Mouse (Mus musculus) granulocyte monocyte progenitor cell, adult 5-6 weeks (primary cell): Measurements from ENCODE around the gene Gria3. TPM values are rescaled to one million over a fixed set of nuclear protein-coding genes. Genes with fewer than 3 reads are reported as not detected.

Experiments used
- ATAC-seq: replicated peaks from 2 replicates; pipeline ENCODE4 v1.8.0; 2016; ENCODE audit warnings: mild to moderate bottlenecking, moderate TSS enrichment, inconsistent platforms; ENCODE audit not compliant: poor library complexity, severe bottlenecking
- total RNA-seq, 2 experiments: library from RNA; stranded (forward) in 1 of 2; stranded (reverse) in 1 of 2; fragments of 200-712, 200-1000 nt in 1 of 2; fragments of >200 nt in 1 of 2; fragmentation: Nextera tagmentation in 1 of 2; gene quantifications; 2 replicates each; pipeline ENCODE4 v1.2.3; 2014 to 2017

The Gria3 gene
- total RNA-seq, 2 experiments from 2014 or later = 60.8 to 139 TPM

DNA sequence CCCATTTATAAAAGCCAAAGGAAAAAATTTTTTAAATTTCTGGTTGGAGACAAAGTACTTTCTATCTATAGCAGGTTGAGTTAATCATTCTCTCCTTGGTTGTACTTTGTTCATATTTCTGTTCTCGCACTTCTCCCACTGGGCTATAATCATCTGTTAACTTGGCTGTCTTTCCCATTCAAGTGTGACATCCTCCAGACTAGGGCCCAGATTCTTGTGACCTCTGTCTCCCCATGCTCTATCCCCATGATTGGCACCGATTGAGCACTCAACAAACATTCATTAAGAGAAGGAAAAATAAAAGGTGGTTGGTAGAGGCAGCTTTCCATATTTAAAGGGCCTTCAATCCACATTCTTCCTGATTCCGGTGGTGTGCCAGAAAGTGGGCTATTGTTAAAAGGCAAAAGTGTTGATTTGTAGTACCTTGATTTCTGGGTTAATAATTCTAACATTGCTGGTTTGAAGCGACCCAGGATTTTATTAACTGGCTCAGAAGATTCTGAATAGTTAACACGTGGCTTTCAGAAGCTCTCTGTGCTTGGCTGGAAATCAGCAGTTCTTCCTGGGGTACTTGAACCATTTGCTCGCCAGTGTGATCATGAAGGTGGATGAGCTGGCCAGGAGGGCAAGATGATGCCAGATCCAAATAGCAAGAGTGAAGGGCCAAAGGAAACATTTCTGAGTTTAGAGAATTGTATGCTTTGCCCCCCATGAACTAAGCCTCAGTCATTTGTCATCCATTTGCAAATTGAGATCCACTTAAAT is 161.8 kb downstream of the Gria3 start:
- no peak for ATAC-seq

DNA sequence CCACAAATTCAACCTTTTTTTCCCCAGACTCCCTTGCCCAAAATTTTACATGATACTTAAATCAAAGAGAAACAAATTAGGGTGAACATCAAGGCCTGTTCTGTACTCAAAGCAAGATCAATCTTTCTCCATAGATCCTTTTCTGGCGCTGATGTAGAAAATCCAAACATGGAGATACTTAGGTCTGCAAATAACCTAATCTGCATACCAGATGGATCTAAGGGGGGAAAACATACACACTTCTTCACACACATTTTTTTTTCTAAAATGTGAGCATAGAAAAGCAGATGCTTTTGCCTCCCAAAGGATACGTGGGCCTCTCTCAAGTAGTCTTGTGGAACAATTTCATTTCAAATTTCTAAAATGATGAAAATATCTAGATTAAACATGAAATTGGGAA is 164.2 kb downstream of the Gria3 start:
- ATAC-seq = no peak

DNA sequence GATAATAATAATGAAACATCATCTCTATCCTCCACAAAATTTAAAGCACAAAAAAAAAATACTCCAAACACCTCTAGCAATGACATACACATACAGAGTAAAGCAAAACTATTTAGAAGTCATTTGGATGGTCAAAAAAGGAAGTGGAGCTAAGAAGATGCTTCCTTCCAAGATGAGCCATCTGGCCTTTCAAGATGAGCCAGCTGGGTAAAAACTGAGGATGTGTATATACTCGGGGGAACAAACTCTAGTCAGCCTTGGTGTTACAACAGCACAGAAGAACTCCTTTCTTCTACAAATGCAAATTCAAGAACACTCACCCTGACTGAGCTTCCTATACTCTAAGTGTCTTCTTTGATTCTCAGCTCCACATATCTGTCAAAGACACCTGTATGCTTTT is 172.4 kb downstream of the Gria3 start:
- ATAC-seq = no peak

DNA sequence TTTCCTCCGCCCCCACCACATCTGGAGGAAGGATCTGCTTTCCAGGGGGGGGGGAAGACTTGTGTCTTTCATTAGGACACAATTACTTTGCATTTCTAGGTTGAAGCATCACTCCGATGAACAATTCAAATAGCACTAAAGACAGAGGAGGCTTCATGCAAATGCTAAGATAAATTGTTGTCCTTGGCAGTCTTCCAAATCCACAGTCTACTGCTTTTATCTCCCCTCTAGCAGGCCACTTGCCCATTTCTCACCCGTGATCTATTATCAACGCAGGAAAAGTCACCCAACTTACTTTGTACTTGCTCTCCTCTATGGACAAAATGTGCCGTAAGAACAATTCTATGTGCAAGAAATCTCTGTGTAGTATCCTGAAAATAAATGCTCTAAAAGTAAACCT is 178.1 kb downstream of the Gria3 start:
- no peak for ATAC-seq

DNA sequence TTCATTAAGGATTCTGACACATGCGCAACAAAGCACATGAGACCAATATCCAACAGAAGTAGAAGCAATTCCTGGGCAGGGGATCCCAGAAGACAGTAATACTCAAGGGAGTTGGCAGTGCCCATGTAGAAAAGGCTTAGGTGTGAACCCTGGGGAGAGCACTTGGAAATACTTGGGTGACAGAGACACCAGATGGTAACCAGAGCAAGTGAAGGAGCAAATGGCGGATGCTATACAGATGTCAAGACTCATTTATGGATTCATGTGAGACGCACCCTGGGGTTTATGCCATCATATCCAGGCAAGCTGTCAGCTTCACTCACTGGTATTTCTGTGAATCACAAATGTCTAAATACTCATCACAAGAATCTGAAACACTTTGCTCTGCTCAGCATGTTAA is 187.0 kb downstream of the Gria3 start:
- no peak for ATAC-seq

DNA sequence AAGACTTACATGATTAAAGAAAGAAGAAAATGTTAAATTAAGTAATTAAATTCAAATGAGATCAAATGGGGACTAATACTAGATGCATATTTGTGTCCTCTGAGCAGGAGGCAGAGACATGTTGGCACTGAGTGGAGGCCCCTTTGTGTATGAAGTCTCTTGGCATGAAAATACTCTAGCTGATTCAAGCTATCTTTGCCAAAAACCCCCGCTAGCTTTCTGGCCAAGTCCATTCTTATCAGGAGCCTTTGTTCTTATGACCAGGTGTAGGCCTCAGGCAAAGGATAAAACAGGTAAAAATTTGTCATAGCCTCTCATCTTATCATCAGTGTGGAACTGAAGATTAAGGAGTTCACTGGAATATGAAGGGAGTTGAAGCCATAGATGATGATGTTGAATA is 206.5 kb downstream of the Gria3 start:
- no peak for ATAC-seq

DNA sequence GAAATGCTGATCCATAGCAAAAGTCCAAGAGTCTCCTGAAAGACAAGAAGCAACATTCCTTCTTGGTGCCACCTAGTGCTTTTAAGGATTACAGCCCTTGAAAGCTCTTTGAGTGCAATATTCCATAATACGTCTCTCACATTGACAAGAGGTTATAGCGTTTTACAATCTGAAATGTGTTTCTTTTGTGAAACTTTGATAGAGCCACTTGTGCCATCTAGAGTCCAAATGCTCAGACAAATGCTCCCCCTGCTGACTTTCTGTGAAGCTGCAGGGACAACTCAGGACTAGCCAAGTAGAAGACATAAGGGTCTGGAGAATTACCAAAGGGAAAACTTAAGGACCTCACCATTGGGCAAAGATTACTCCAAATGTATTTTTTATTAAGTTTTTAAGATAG is 214.3 kb downstream of the Gria3 start:
- no peak; the same call in 1 of the 2 replicates for ATAC-seq

DNA sequence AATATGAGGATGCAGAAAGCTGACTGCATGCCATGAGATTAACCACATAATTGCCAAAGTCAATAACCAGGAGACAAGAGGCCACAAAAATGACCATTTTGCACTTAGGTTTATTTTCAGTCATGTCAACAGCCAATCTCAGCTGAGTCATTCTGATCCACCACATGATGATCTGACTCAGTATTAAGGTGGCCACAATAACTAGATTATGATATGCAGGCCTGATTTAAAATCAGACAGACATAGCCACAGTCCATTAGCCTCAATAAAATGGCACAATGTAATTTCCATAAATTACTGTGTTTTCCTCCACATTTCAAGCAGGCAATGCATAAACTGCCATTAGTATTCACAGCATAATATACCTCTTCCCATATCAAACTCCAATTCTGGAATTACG is 216.3 kb downstream of the Gria3 start:
- no peak for ATAC-seq

DNA sequence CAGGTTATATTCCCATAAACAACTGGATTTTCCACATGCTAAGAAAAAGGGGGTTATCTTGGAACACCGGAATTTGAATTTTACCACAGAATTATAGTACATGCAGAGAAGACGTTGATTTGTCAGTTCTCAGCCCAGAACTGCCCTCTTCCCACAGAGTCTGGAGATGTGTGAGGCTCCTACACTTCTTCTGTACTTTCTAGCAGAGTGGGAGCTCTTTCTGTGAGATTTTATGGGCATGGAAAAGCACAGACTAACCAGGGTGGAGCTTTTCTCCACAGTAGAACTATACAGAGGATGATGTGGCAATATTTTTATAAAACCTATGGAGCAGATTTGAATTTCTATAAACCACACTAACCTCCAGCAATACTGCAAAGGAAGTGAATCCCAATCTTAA is 217.7 kb downstream of the Gria3 start:
- ATAC-seq = no peak

DNA sequence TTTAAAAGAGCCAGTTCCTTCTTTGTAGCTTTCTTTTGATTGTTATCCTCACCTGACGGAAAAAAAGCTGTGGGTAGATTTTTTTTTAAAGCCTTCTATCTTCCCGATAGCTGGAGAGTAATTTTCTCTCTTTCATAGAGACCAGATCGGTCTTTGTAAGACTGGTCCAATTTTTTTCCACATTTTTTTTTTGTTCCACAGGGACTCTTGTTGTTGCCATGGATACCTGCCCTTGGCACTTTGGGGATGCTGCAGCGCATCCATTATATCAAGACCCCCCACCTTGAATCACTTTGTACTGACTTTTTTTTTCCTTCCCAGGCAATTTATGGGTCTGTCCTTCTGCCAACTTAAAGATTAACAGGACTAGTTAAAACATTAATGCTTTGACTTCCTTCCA is 232.9 kb downstream of the Gria3 start:
- no peak for ATAC-seq

DNA sequence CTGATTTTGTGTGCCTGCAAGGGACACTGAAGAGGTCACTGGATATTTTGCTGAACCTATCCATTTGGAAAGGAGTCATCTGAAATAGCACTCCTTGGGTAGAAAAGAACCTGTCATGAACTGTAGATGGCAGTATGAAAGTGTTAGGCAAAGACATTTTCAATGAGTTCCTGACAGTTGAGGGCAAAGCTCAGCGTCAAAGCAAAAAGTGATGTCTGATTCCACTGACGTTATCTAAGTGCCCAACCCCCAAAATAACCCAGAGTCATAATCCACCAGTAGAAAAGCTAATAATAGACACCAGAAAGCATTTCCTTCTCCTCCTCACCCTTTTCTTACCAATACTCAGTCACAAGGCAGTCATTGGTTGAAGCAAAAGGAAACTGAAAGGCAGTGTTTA is 244.3 kb downstream of the Gria3 start:
- ATAC-seq = no peak

DNA sequence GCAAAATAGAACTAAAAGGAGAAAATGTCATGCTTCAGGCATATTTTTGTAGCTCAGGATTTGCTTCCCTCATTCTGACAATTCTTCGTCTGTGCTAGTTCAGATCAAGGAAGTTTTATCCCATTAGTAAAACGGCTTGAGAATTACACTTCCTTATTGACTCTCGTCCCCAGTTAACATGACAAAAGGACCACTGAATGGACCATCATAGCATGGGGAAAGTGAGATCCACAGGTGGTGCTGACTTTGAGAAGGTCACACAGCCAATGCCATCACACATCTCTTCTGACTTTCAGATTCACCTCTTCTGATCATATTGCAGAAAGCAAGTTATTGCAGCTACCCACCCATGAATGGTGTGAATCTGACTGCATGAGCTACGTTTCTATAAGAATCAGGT is 257.1 kb downstream of the Gria3 start:
- ATAC-seq = no peak

DNA sequence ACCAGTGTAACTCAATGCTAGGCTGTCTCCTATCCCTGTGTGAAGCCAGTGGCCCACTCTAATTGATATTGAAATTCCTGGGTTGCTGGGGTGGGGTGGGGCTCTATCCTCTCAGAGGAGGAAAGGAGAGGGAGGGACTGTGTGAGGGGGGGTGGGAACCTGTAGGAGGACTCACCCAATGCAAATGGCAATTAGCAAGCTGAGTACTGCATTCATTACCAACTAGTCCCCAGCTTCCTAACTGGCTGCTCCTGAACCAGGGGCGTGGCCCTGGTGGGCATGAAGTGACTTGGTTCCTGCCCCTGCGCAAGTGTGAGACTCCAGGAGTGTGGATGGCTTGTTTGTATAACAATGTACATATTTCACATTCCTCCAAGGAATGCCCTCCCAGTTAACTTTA is 288.2 kb downstream of the Gria3 start:
- no peak for ATAC-seq

DNA sequence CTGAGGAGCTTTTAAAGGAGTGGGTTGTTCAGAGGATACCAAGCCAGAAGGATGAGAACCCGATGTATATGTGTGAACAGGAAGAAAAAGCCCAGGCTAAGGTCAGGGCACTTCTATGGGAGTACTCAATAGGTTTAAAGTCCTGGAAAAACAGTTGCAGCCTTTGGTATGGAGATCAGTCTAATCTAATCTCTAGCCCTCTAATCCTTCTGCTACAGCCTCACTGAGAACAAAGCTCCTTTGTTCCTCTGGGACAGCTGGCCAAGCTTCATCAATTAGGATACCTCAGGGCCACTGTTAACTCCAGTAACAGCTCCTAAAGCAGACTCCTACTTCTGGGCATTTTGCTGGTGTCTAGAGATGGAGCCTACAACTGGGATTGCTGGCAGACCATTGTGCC is 291.4 kb downstream of the Gria3 start:
- no peak for ATAC-seq
